23 mouse cellular contexts compared by ENCODE assay signal in genomic region chr11:12872399-12872798, GRCm38 (mm10).
A peak's percentile ranks its signal among the peaks of the same experiment; 100 is the strongest.
DNase-seq lines count a peak whose midpoint lies in the region; ATAC-seq and TF ChIP-seq lines count a peak whose summit lies in the region.
"Had no signal": no experiment of that assay in that cellular context is flagged by ENCODE, and none has a peak within 500 bp of the region (broad histone marks: within the 10 kb centered on the region; RNA-seq: fewer than 3 reads in every experiment).

No protein-coding gene starts in this region.

- no peak overlapping the region for H3K4me2 ChIP-seq in embryonic facial prominence, embryonic 14.5 days (ENCODE audit: low read depth, low read length)
- no peak overlapping the region for H3K4me2 ChIP-seq in liver, embryonic 12.5 days
- no peak overlapping the region for H3K4me2 ChIP-seq in liver, postnatal 0 days (ENCODE audit: low read depth, low read length)
- H3K4me2 ChIP-seq in lung, postnatal 0 days (replicated peaks; ENCODE audit: low read depth, low read length): no peak overlapping the region
- no peak overlapping the region for H3K4me2 ChIP-seq in stomach, postnatal 0 days (replicated peaks; ENCODE audit: low read depth)
- H3K4me2 ChIP-seq: heart, embryonic 13.5 days; limb, embryonic 12.5 days; lung, embryonic 14.5 days; neural tube, embryonic 13.5 days had no signal

- ATAC-seq in embryonic facial prominence, embryonic 14.5 days (ENCODE audit: low read depth): no peak
- no peak for ATAC-seq in liver, embryonic 12.5 days
- ATAC-seq in liver, postnatal 0 days: no peak
- ATAC-seq in lung, postnatal 0 days: no peak
- ATAC-seq in stomach, postnatal 0 days (ENCODE audit: low FRiP score, low TSS enrichment): no peak
- ATAC-seq: CD4-positive, CD25-positive, alpha-beta regulatory T cell, adult 4 months had no signal

- H3K36me3 ChIP-seq in embryonic facial prominence, embryonic 14.5 days (ENCODE audit: control insufficient read depth, insufficient read depth, low read length): no peaks in the 10 kb centered on the region
- H3K36me3 ChIP-seq in embryonic facial prominence, embryonic 10.5 days (replicated peaks): no peaks in the 10 kb centered on the region
- H3K36me3 ChIP-seq in liver, embryonic 12.5 days: no peaks in the 10 kb centered on the region
- no peaks in the 10 kb centered on the region for H3K36me3 ChIP-seq in liver, postnatal 0 days (replicated peaks; ENCODE audit: insufficient read depth, low read length)
- H3K36me3 ChIP-seq in lung, postnatal 0 days (ENCODE audit: insufficient read depth, low read length): no peaks in the 10 kb centered on the region
- no peaks in the 10 kb centered on the region for H3K36me3 ChIP-seq in stomach, postnatal 0 days (ENCODE audit: control insufficient read depth, insufficient read depth, low read length)
- H3K36me3 ChIP-seq: forebrain, embryonic 10.5 days; heart, embryonic 13.5 days; limb, embryonic 12.5 days; neural tube, embryonic 13.5 days had no signal

- no peak for TF ChIP-seq CTCF in liver, postnatal 0 days (IDR thresholded peaks at IDR 0.05; ENCODE audit: low read depth)
- TF ChIP-seq CTCF in lung, postnatal 0 days (IDR thresholded peaks at IDR 0.05): no peak
- no peak for TF ChIP-seq CTCF in stomach, postnatal 0 days (IDR thresholded peaks at IDR 0.05; ENCODE audit: low read depth)

- no peak for TF ChIP-seq EP300 in liver, postnatal 0 days (IDR thresholded peaks at IDR 0.05; ENCODE audit: low read depth)
- TF ChIP-seq EP300 in lung, postnatal 0 days (IDR thresholded peaks at IDR 0.05): no peak
- TF ChIP-seq EP300 in stomach, postnatal 0 days (optimal IDR thresholded peaks at IDR 0.05): no peak

- H3K9me3 ChIP-seq in embryonic facial prominence, embryonic 14.5 days (ENCODE audit: control insufficient read depth, low read length): no peaks in the 10 kb centered on the region
- H3K9me3 ChIP-seq in embryonic facial prominence, embryonic 10.5 days: no peaks in the 10 kb centered on the region
- no peaks in the 10 kb centered on the region for H3K9me3 ChIP-seq in liver, embryonic 12.5 days (replicated peaks)
- no peaks in the 10 kb centered on the region for H3K9me3 ChIP-seq in liver, postnatal 0 days (ENCODE audit: low read length)
- H3K9me3 ChIP-seq in lung, postnatal 0 days (ENCODE audit: low read length): no peaks in the 10 kb centered on the region
- no peaks in the 10 kb centered on the region for H3K9me3 ChIP-seq in stomach, postnatal 0 days (ENCODE audit: control insufficient read depth, low read length)
- H3K9me3 ChIP-seq: forebrain, embryonic 10.5 days; heart, embryonic 13.5 days; limb, embryonic 12.5 days; neural tube, embryonic 13.5 days had no signal

- H3K27me3 ChIP-seq in embryonic facial prominence, embryonic 14.5 days (replicated peaks; ENCODE audit: control insufficient read depth, insufficient read depth, low read length): no peaks in the 10 kb centered on the region
- no peaks in the 10 kb centered on the region for H3K27me3 ChIP-seq in embryonic facial prominence, embryonic 10.5 days (replicated peaks; ENCODE audit: low read depth, poor library complexity, severe bottlenecking)
- no peaks in the 10 kb centered on the region for H3K27me3 ChIP-seq in liver, embryonic 12.5 days (replicated peaks)
- H3K27me3 ChIP-seq in liver, postnatal 0 days (ENCODE audit: insufficient read depth, low read length): no peaks in the 10 kb centered on the region
- H3K27me3 ChIP-seq in lung, postnatal 0 days (replicated peaks; ENCODE audit: insufficient read depth, low read length): no peaks in the 10 kb centered on the region
- H3K27me3 ChIP-seq in stomach, postnatal 0 days (ENCODE audit: control insufficient read depth, insufficient read depth, low read length): no peaks in the 10 kb centered on the region
- H3K27me3 ChIP-seq: heart, embryonic 13.5 days; limb, embryonic 12.5 days; neural tube, embryonic 13.5 days had no signal

- no peaks in the 10 kb centered on the region for H3K4me1 ChIP-seq in embryonic facial prominence, embryonic 14.5 days (ENCODE audit: control insufficient read depth, insufficient read depth, low read length)
- H3K4me1 ChIP-seq in embryonic facial prominence, embryonic 10.5 days: no peaks in the 10 kb centered on the region
- H3K4me1 ChIP-seq in liver, embryonic 12.5 days: no peaks in the 10 kb centered on the region
- H3K4me1 ChIP-seq in liver, postnatal 0 days (ENCODE audit: insufficient read depth): no peaks in the 10 kb centered on the region
- H3K4me1 ChIP-seq in lung, postnatal 0 days (ENCODE audit: insufficient read depth, low read depth, low read length): no peaks in the 10 kb centered on the region
- no peaks in the 10 kb centered on the region for H3K4me1 ChIP-seq in stomach, postnatal 0 days (replicated peaks; ENCODE audit: control insufficient read depth, insufficient read depth)
- H3K4me1 ChIP-seq: forebrain, embryonic 10.5 days; heart, embryonic 13.5 days; limb, embryonic 12.5 days; neural tube, embryonic 13.5 days had no signal

- no peak overlapping the region for H3K9ac ChIP-seq in embryonic facial prominence, embryonic 14.5 days (ENCODE audit: low read depth, low read length)
- no peak overlapping the region for H3K9ac ChIP-seq in liver, embryonic 12.5 days
- no peak overlapping the region for H3K9ac ChIP-seq in liver, postnatal 0 days (replicated peaks)
- H3K9ac ChIP-seq in lung, postnatal 0 days (replicated peaks; ENCODE audit: low read depth): no peak overlapping the region
- H3K9ac ChIP-seq in stomach, postnatal 0 days (ENCODE audit: low read length): no peak overlapping the region
- H3K9ac ChIP-seq: heart, embryonic 13.5 days; limb, embryonic 12.5 days; lung, embryonic 14.5 days; neural tube, embryonic 13.5 days had no signal

- no peak overlapping the region for H3K4me3 ChIP-seq in embryonic facial prominence, embryonic 14.5 days (ENCODE audit: low read depth, low read length)
- H3K4me3 ChIP-seq in embryonic facial prominence, embryonic 10.5 days: no peak overlapping the region
- no peak overlapping the region for H3K4me3 ChIP-seq in liver, embryonic 12.5 days
- H3K4me3 ChIP-seq in liver, postnatal 0 days (ENCODE audit: low read depth, low read length): no peak overlapping the region
- no peak overlapping the region for H3K4me3 ChIP-seq in lung, postnatal 0 days (ENCODE audit: low read depth, low read length)
- no peak overlapping the region for H3K4me3 ChIP-seq in stomach, postnatal 0 days (ENCODE audit: low read depth, low read length)
- H3K4me3 ChIP-seq: forebrain, embryonic 10.5 days; heart, adult 2 months; heart, embryonic 13.5 days; limb, embryonic 12.5 days; neural tube, embryonic 13.5 days had no signal

- H3K27ac ChIP-seq in embryonic facial prominence, embryonic 14.5 days (replicated peaks; ENCODE audit: low read depth, low read length): no peak overlapping the region
- H3K27ac ChIP-seq in embryonic facial prominence, embryonic 10.5 days (replicated peaks): no peak overlapping the region
- peak overlapping the region; percentile 48; the same call in 1 of the 2 replicates for H3K27ac ChIP-seq in liver, embryonic 12.5 days
- H3K27ac ChIP-seq in liver, postnatal 0 days (ENCODE audit: low read depth): peak overlapping the region; percentile 55; the same call in 1 of the 2 replicates
- no peak overlapping the region for H3K27ac ChIP-seq in lung, postnatal 0 days (ENCODE audit: low read length)
- no peak overlapping the region for H3K27ac ChIP-seq in stomach, postnatal 0 days (replicated peaks)
- H3K27ac ChIP-seq: forebrain, embryonic 10.5 days; heart, adult 2 months; heart, embryonic 13.5 days; limb, embryonic 12.5 days; neural tube, embryonic 13.5 days had no signal

- 38% methylated on average over 1 of the region's 1 CpGs for WGBS in embryonic facial prominence, embryonic 14.5 days
- 46% methylated on average over 1 of the region's 1 CpGs for WGBS in embryonic facial prominence, embryonic 10.5 days
- WGBS in liver, embryonic 12.5 days (ENCODE audit: insufficient replicate concordance): 0% methylated on average over 1 of the region's 1 CpGs
- 3% methylated on average over 1 of the region's 1 CpGs for WGBS in liver, postnatal 0 days (ENCODE audit: insufficient replicate concordance)
- 28% methylated on average over 1 of the region's 1 CpGs for WGBS in lung, postnatal 0 days
- 26% methylated on average over 1 of the region's 1 CpGs for WGBS in stomach, postnatal 0 days

- DNase-seq in embryonic facial prominence, embryonic 14.5 days (ENCODE audit: low spot score): peak; percentile 48
- DNase-seq in embryonic facial prominence, embryonic 10.5 days (ENCODE audit: low spot score): no peak
- DNase-seq in liver: no peak
- peak; percentile 7 for DNase-seq in kidney, postnatal 14 days
- no peak for DNase-seq in liver, postnatal 0 days
- DNase-seq in lung, postnatal 0 days (ENCODE audit: low spot score): no peak
- no peak for DNase-seq in stomach, postnatal 0 days (ENCODE audit: low spot score)
- DNase-seq: adrenal gland, postnatal 36 days; cerebellum, adult 11 months; cerebellum, adult 9-11 months; gastrocnemius, postnatal 25 days; heart, adult 2 months; heart, postnatal 14 days; lung, embryonic 14.5 days; lung, postnatal 36 days; midbrain, embryonic 14.5 days; thymus, postnatal 25 days had no signal

Comparison
In these comparisons a context has a peak if more than half of its experiments do, and no peak if none do; other contexts are left out.
1. DNase-seq: peak in embryonic facial prominence, embryonic 14.5 days (single experiment) and kidney, postnatal 14 days (single experiment); none in embryonic facial prominence, embryonic 10.5 days (single experiment), liver (single experiment), liver, postnatal 0 days (single experiment), lung, postnatal 0 days (single experiment) and stomach, postnatal 0 days (single experiment).
2. H3K27ac ChIP-seq: peak in liver, embryonic 12.5 days (single experiment) and liver, postnatal 0 days (single experiment); none in embryonic facial prominence, embryonic 14.5 days (single experiment), embryonic facial prominence, embryonic 10.5 days (single experiment), lung, postnatal 0 days (single experiment) and stomach, postnatal 0 days (single experiment).